Mouse (Mus musculus): ENCODE results near the gene Pxt1. TPM values are rescaled to one million over a fixed set of nuclear protein-coding genes. Genes with fewer than 3 reads are reported as not detected.

Pxt1 gene
- total and polyA plus RNA-seq, 2 experiments from 2014 or later, result not detected

- no peak overlapping the region for H3K9ac ChIP-seq
- TF ChIP-seq CTCF (IDR thresholded peaks at IDR 0.05; ENCODE audit: low read depth), result no peak
- no peak overlapping the region for H3K27ac ChIP-seq (ENCODE audit: low read depth, low read length)
- H3K4me1 ChIP-seq (ENCODE audit: insufficient read depth), result no peaks in the 10 kb centered on the region
- ATAC-seq (no peak), DNase-seq (no peak)
- H3K27me3 ChIP-seq (ENCODE audit: insufficient read depth, low read length), result no peaks in the 10 kb centered on the region
- no peak overlapping the region for H3K4me2 ChIP-seq (ENCODE audit: low read depth)
- H3K9me3 ChIP-seq (ENCODE audit: low read length), result no peaks in the 10 kb centered on the region
- H3K36me3 ChIP-seq (ENCODE audit: insufficient read depth), result no peaks in the 10 kb centered on the region
- no peak overlapping the region for H3K4me3 ChIP-seq (ENCODE audit: low read depth, low read length)
- WGBS, result 92% methylated on average over 21 of the region's 21 CpGs
Measured at GRCm38 (mm10) chr17:28895217-28895875, 48.3 kb downstream of the Pxt1 start.

GRCm38 (mm10) chr17:28894050-28894767 lies 49.4 kb downstream of the Pxt1 start:
- no peak overlapping the region for H3K9ac ChIP-seq
- 89% methylated on average over 11 of the region's 11 CpGs for WGBS

GRCm38 (mm10) chr17:28886266-28886665 lies 57.4 kb downstream of the Pxt1 start:
- H3K36me3 ChIP-seq (ENCODE audit: insufficient read depth), result no peaks in the 10 kb centered on the region
- no peaks in the 10 kb centered on the region for H3K27me3 ChIP-seq (ENCODE audit: insufficient read depth, low read length)
- no peak overlapping the region for H3K27ac ChIP-seq (ENCODE audit: low read depth, low read length)
- H3K4me3 ChIP-seq (ENCODE audit: low read depth, low read length), result no peak overlapping the region
- no peak overlapping the region for H3K4me2 ChIP-seq (ENCODE audit: low read depth)
- H3K9me3 ChIP-seq (ENCODE audit: low read length), result no peaks in the 10 kb centered on the region
- WGBS, result 82% methylated on average over 8 of the region's 8 CpGs
- no peak overlapping the region for H3K9ac ChIP-seq
- DNase-seq, result no peak
- H3K4me1 ChIP-seq (ENCODE audit: insufficient read depth), result no peaks in the 10 kb centered on the region
- no peak for TF ChIP-seq CTCF (IDR thresholded peaks at IDR 0.05; ENCODE audit: low read depth)
- ATAC-seq, result no peak

More at GRCm38 (mm10) chr17:28894050-28894767, 49.4 kb downstream of the Pxt1 start:
- Histone ChIP-seq H3K36me3 (ENCODE audit: insufficient read depth) (no peaks in the 10 kb centered on the region), H3K27me3 (ENCODE audit: insufficient read depth, low read length) (no peaks in the 10 kb centered on the region), H3K4me2 (ENCODE audit: low read depth) (no peak overlapping the region), H3K4me3 (ENCODE audit: low read depth, low read length) (no peak overlapping the region), H3K4me1 (ENCODE audit: insufficient read depth) (no peaks in the 10 kb centered on the region), H3K27ac (ENCODE audit: low read depth, low read length) (no peak overlapping the region), H3K9me3 (ENCODE audit: low read length) (no peaks in the 10 kb centered on the region)
- DNase-seq (no peak), ATAC-seq (no peak)
- TF ChIP-seq CTCF (IDR thresholded peaks at IDR 0.05; ENCODE audit: low read depth), result no peak

- no peak for TF ChIP-seq CTCF (IDR thresholded peaks at IDR 0.05; ENCODE audit: low read depth)
- no peak overlapping the region for H3K27ac ChIP-seq (ENCODE audit: low read depth, low read length)
- H3K4me1 ChIP-seq (ENCODE audit: insufficient read depth), result no peaks in the 10 kb centered on the region
- no peak overlapping the region for H3K4me3 ChIP-seq (ENCODE audit: low read depth, low read length)
- no peak overlapping the region for H3K4me2 ChIP-seq (ENCODE audit: low read depth)
- ATAC-seq, result no peak
- H3K9ac ChIP-seq, result no peak overlapping the region
- H3K36me3 ChIP-seq (ENCODE audit: insufficient read depth), result no peaks in the 10 kb centered on the region
- 85% methylated on average over 8 of the region's 8 CpGs for WGBS
- H3K9me3 ChIP-seq (ENCODE audit: low read length), result no peaks in the 10 kb centered on the region
- DNase-seq, result no peak
- no peaks in the 10 kb centered on the region for H3K27me3 ChIP-seq (ENCODE audit: insufficient read depth, low read length)
Measured at GRCm38 (mm10) chr17:28885231-28885630, 58.4 kb downstream of the Pxt1 start.

Other genes with a start within 250 kb of the Pxt1 start
- gene AC170998.1, start 217.8 kb downstream of the Pxt1 start, total RNA-seq (2014; rRNA removed), result 1.2 and 5.6 TPM in 2 replicates
- gene AC170998.1, start 217.8 kb downstream of the Pxt1 start, polyA plus RNA-seq (2015; fragmentation: Nextera tagmentation; extraction: Ambion mirVana), result 1.7 TPM in 1 of 2 replicates, not detected in the other
- 0.14 and 0.38 TPM in 2 replicates for gene Mapk13, start 174.5 kb downstream of the Pxt1 start, total RNA-seq (2014; rRNA removed)
- 0.53 and 1.0 TPM in 2 replicates for gene Mapk13, start 174.5 kb downstream of the Pxt1 start, polyA plus RNA-seq (2015; fragmentation: Nextera tagmentation; extraction: Ambion mirVana)
- 8.9 and 13.0 TPM in 2 replicates for gene Brpf3, start 142.8 kb downstream of the Pxt1 start, total RNA-seq (2014; rRNA removed)
- 2.2 and 4.1 TPM in 2 replicates for gene Brpf3, start 142.8 kb downstream of the Pxt1 start, polyA plus RNA-seq (2015; fragmentation: Nextera tagmentation; extraction: Ambion mirVana)
- gene Pnpla1, start 85.4 kb downstream of the Pxt1 start, total RNA-seq (2014; rRNA removed), result not detected in 2 replicates
- 0.04 TPM in 1 of 2 replicates, not detected in the other for gene Pnpla1, start 85.4 kb downstream of the Pxt1 start, polyA plus RNA-seq (2015; fragmentation: Nextera tagmentation; extraction: Ambion mirVana)
- gene 4930539E08Rik, start 28.5 kb downstream of the Pxt1 start, total RNA-seq (2014; rRNA removed), result 3.3 and 4.1 TPM in 2 replicates
- gene 4930539E08Rik, start 28.5 kb downstream of the Pxt1 start, polyA plus RNA-seq (2015; fragmentation: Nextera tagmentation; extraction: Ambion mirVana), result 1.8 and 2.1 TPM in 2 replicates
- gene Kctd20, start 8.1 kb upstream of the Pxt1 start, total RNA-seq (2014; rRNA removed), result 69.2 and 77.3 TPM in 2 replicates
- gene Kctd20, start 8.1 kb upstream of the Pxt1 start, polyA plus RNA-seq (2015; fragmentation: Nextera tagmentation; extraction: Ambion mirVana), result 63.4 and 72.9 TPM in 2 replicates
- gene Stk38, start 64.2 kb upstream of the Pxt1 start, total RNA-seq (2014; rRNA removed), result 49.0 and 58.8 TPM in 2 replicates
- 32.8 and 43.7 TPM in 2 replicates for gene Stk38, start 64.2 kb upstream of the Pxt1 start, polyA plus RNA-seq (2015; fragmentation: Nextera tagmentation; extraction: Ambion mirVana)
- 263 and 287 TPM in 2 replicates for gene Srsf3, start 88.8 kb upstream of the Pxt1 start, total RNA-seq (2014; rRNA removed)
- gene Srsf3, start 88.8 kb upstream of the Pxt1 start, polyA plus RNA-seq (2015; fragmentation: Nextera tagmentation; extraction: Ambion mirVana), result 367 and 416 TPM in 2 replicates
- gene Cdkn1a, start 147.1 kb upstream of the Pxt1 start, total RNA-seq (2014; rRNA removed), result 15.3 and 20.0 TPM in 2 replicates
- 94.3 and 121 TPM in 2 replicates for gene Cdkn1a, start 147.1 kb upstream of the Pxt1 start, polyA plus RNA-seq (2015; fragmentation: Nextera tagmentation; extraction: Ambion mirVana)
- not detected in 2 replicates for gene Rab44, start 170.3 kb upstream of the Pxt1 start, total RNA-seq (2014; rRNA removed)
- 0.13 TPM in 1 of 2 replicates, not detected in the other for gene Rab44, start 170.3 kb upstream of the Pxt1 start, polyA plus RNA-seq (2015; fragmentation: Nextera tagmentation; extraction: Ambion mirVana)